Mouse (Mus musculus) testis, adult 2 months (tissue): ENCODE measurements around the gene Myh10.

ENCODE experiments used
- CTCF ChIP-seq: fragments of 200-500 bp; IDR thresholded peaks from 2 replicates; pipeline ENCODE4 v1.5.1; 2012; ENCODE audit warnings: low read depth, mild to moderate bottlenecking, inconsistent platforms, low read length, moderate library complexity; ENCODE audit not compliant: control insufficient read depth, insufficient read depth, insufficient replicate concordance
- POLR2A ChIP-seq: fragments of 200-500 bp; IDR thresholded peaks from 2 replicates; pipeline ENCODE4 v1.6.1; 2012; ENCODE audit warnings: low read depth, mild to moderate bottlenecking, inconsistent platforms, low read length, moderate library complexity; ENCODE audit not compliant: control insufficient read depth

DNA sequence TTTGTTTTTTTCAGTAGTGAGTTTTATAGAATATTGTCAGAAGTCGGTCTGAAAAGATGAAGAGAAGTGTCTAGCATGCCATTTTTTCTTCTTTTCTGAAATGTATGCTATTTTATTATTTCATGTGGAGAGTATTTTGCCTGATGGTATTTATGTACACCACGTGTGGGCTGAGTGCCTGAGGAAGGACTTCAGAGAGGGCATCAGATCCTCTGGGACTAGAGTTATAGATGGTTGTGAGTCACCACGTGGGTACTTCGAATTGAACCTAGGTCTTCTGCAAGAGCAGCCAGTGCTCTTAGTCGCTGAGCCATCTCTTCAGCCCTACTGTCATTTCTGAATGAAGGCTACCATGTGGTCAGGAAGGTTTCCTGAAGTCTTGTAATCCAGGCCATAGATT lies 28.4 kb downstream of the Myh10 start:
- no peak for TF ChIP-seq CTCF
- TF ChIP-seq POLR2A, result no peak
